Mouse (Mus musculus) lung, embryonic 15.5 days (tissue): ENCODE measurements at regions not wholly inside any gene's neighbourhood (a gene's known extent, or its start where the extent isn't known, plus 50 kb on each side); places are given as distances from the start of the nearest gene placed in this dataset.

Source experiments
- ATAC-seq: fragments of 200-750 bp; cut with Nextera tagmentation; 2 replicates; pipeline ENCODE4 v1.8.0; 2017; ENCODE audit warnings: moderate number of reproducible peaks, borderline replicate concordance; ENCODE audit not compliant: low FRiP score, low TSS enrichment; ENCODE audit errors: extremely low read depth
- H3K27ac ChIP-seq: fragments of 300-500 bp; sonication (generic); 2 replicates; pipeline ENCODE4 v1.5.1; 2015; ENCODE audit warnings: moderate library complexity, mild to moderate bottlenecking, inconsistent platforms
- H3K27me3 ChIP-seq: fragments of 300-500 bp; sonication (generic); 2 replicates; pipeline ENCODE4 v1.6.1; 2015; ENCODE audit warnings: inconsistent platforms
- H3K36me3 ChIP-seq: fragments of 300-500 bp; sonication (generic); 2 replicates; pipeline ENCODE4 v1.6.1; 2015; ENCODE audit warnings: inconsistent platforms
- H3K4me1 ChIP-seq: fragments of 300-500 bp; sonication (generic); 2 replicates; pipeline ENCODE4 v1.6.1; 2015; ENCODE audit warnings: inconsistent platforms
- H3K4me2 ChIP-seq: fragments of 300-500 bp; sonication (generic); 2 replicates; pipeline ENCODE4 v1.6.1; 2015; ENCODE audit warnings: inconsistent platforms, mild to moderate bottlenecking, moderate library complexity
- H3K4me3 ChIP-seq: fragments of 300-500 bp; sonication (generic); 2 replicates; pipeline ENCODE4 v1.5.1; 2015; ENCODE audit warnings: mild to moderate bottlenecking, inconsistent platforms
- H3K9ac ChIP-seq: fragments of 300-500 bp; sonication (generic); 2 replicates; pipeline ENCODE4 v1.6.1; 2015; ENCODE audit warnings: inconsistent platforms
- H3K9me3 ChIP-seq: fragments of 300-500 bp; sonication (generic); 2 replicates; pipeline ENCODE4 v1.6.1; 2016; ENCODE audit warnings: inconsistent platforms
- WGBS: fragments of 180-500 bp; shearing (Covaris S2); methylation state at CpG from one replicate; pipeline ENCODE4 v1.1.7; 2015; 5-methylcytosine and 5-hydroxymethylcytosine counted together

GRCm38 (mm10) chr8:35942515-35942914, 176.9 kb downstream of the Gm19410 start:
- H3K27ac ChIP-seq = no peak overlapping the region
- no peak overlapping the region for H3K9ac ChIP-seq
- H3K4me2 ChIP-seq = no peak overlapping the region
- no peaks in the 10 kb centered on the region for H3K27me3 ChIP-seq
- WGBS = 89% methylated on average over 6 of the region's 6 CpGs
- no peaks in the 10 kb centered on the region for H3K9me3 ChIP-seq
- H3K4me3 ChIP-seq = no peak overlapping the region
- H3K4me1 ChIP-seq = 0 out of 2 replicates have a peak, but pooled peaks cover 15% of the 10 kb centered on the region
- H3K36me3 ChIP-seq = no peaks in the 10 kb centered on the region
- no peak for ATAC-seq

- H3K4me1 ChIP-seq = peaks cover 25% of the 10 kb centered on the region; the same call in 1 of the 2 replicates
- no peak for ATAC-seq
- no peak overlapping the region for H3K4me2 ChIP-seq
- H3K27me3 ChIP-seq = no peaks in the 10 kb centered on the region
- H3K27ac ChIP-seq = no peak overlapping the region
- 47% methylated on average over 3 of the region's 3 CpGs for WGBS
- H3K9me3 ChIP-seq = no peaks in the 10 kb centered on the region
- no peak overlapping the region for H3K4me3 ChIP-seq
- H3K9ac ChIP-seq = no peak overlapping the region
- no peaks in the 10 kb centered on the region for H3K36me3 ChIP-seq
These were observed 178.1 kb downstream of the Gm19410 start for GRCm38 (mm10) chr8:35943686-35944085.

- Histone ChIP-seq H3K4me3 (no peak overlapping the region), H3K27ac (no peak overlapping the region), H3K4me2 (no peak overlapping the region), H3K36me3 (no peaks in the 10 kb centered on the region), H3K9ac (no peak overlapping the region), H3K9me3 (no peaks in the 10 kb centered on the region), H3K27me3 (no peaks in the 10 kb centered on the region), H3K4me1 (peaks cover 27% of the 10 kb centered on the region; the same call in 1 of the 2 replicates)
- no peak for ATAC-seq
- WGBS = 75% methylated on average over 4 of the region's 4 CpGs
These were observed 178.9 kb downstream of the Gm19410 start for GRCm38 (mm10) chr8:35944461-35944860.

GRCm38 (mm10) chr8:35946539-35946940, 180.9 kb downstream of the Gm19410 start:
- WGBS = 25% methylated on average over 1 of the region's 1 CpGs
- peak; percentile 41; the same call in 1 of the 2 replicates for ATAC-seq
- no peak overlapping the region for H3K9ac ChIP-seq
- H3K36me3 ChIP-seq = no peaks in the 10 kb centered on the region
- no peaks in the 10 kb centered on the region for H3K9me3 ChIP-seq
- H3K27me3 ChIP-seq = no peaks in the 10 kb centered on the region
- H3K4me1 ChIP-seq = peaks cover 27% of the 10 kb centered on the region; the same call in 1 of the 2 replicates
- H3K4me3 ChIP-seq = no peak overlapping the region
- no peak overlapping the region; the same call in 1 of the 2 replicates for H3K4me2 ChIP-seq
- H3K27ac ChIP-seq = no peak overlapping the region

- no peaks in the 10 kb centered on the region for H3K27me3 ChIP-seq
- peaks cover 27% of the 10 kb centered on the region; the same call in 1 of the 2 replicates for H3K4me1 ChIP-seq
- WGBS = 42% methylated on average over 2 of the region's 2 CpGs
- no peak overlapping the region for H3K27ac ChIP-seq
- no peak overlapping the region for H3K9ac ChIP-seq
- no peak overlapping the region for H3K4me3 ChIP-seq
- no peaks in the 10 kb centered on the region for H3K9me3 ChIP-seq
- H3K4me2 ChIP-seq = no peak overlapping the region
- ATAC-seq = no peak
- H3K36me3 ChIP-seq = no peaks in the 10 kb centered on the region
These were observed 182.6 kb downstream of the Gm19410 start for GRCm38 (mm10) chr8:35948146-35948545.

- Histone ChIP-seq H3K9ac (no peak overlapping the region), H3K27ac (no peak overlapping the region), H3K36me3 (no peaks in the 10 kb centered on the region), H3K4me1 (peaks cover 27% of the 10 kb centered on the region; the same call in 1 of the 2 replicates), H3K9me3 (no peaks in the 10 kb centered on the region), H3K4me3 (no peak overlapping the region), H3K27me3 (no peaks in the 10 kb centered on the region), H3K4me2 (no peak overlapping the region)
- no peak for ATAC-seq
- 12% methylated on average over 9 of the region's 9 CpGs for WGBS
These were observed 183.2 kb downstream of the Gm19410 start for GRCm38 (mm10) chr8:35948751-35949183.

GRCm38 (mm10) chr8:35955506-35955905, 189.9 kb downstream of the Gm19410 start:
- 84% methylated on average over 2 of the region's 2 CpGs for WGBS
- no peaks in the 10 kb centered on the region for H3K36me3 ChIP-seq
- ATAC-seq = no peak

GRCm38 (mm10) chr8:35956319-35956718, 190.7 kb downstream of the Gm19410 start:
- Histone ChIP-seq H3K4me2 (no peak overlapping the region), H3K9ac (no peak overlapping the region), H3K27me3 (no peaks in the 10 kb centered on the region), H3K27ac (no peak overlapping the region), H3K36me3 (no peaks in the 10 kb centered on the region), H3K9me3 (no peaks in the 10 kb centered on the region), H3K4me1 (peaks cover 16% of the 10 kb centered on the region), H3K4me3 (no peak overlapping the region)
- WGBS = 81% methylated on average over 2 of the region's 2 CpGs
- no peak for ATAC-seq

More at GRCm38 (mm10) chr8:35955506-35955905, 189.9 kb downstream of the Gm19410 start:
- Histone ChIP-seq H3K9me3 (no peaks in the 10 kb centered on the region), H3K4me2 (no peak overlapping the region), H3K4me3 (no peak overlapping the region), H3K9ac (no peak overlapping the region), H3K4me1 (peaks cover 10% of the 10 kb centered on the region), H3K27ac (no peak overlapping the region), H3K27me3 (no peaks in the 10 kb centered on the region)

- ATAC-seq = peak; percentile 33; the same call in 1 of the 2 replicates
- Histone ChIP-seq H3K27me3 (no peaks in the 10 kb centered on the region), H3K9me3 (no peaks in the 10 kb centered on the region), H3K9ac (no peak overlapping the region), H3K4me2 (no peak overlapping the region), H3K36me3 (no peaks in the 10 kb centered on the region), H3K4me1 (peaks cover 29% of the 10 kb centered on the region), H3K27ac (no peak overlapping the region), H3K4me3 (no peak overlapping the region)
- 43% methylated on average over 4 of the region's 4 CpGs for WGBS
These were observed 193.6 kb downstream of the Gm19410 start for GRCm38 (mm10) chr8:35959201-35959600.

- WGBS = 43% methylated on average over 9 of the region's 9 CpGs
- Histone ChIP-seq H3K9ac (no peak overlapping the region), H3K27me3 (no peaks in the 10 kb centered on the region), H3K9me3 (no peaks in the 10 kb centered on the region), H3K36me3 (no peaks in the 10 kb centered on the region), H3K4me2 (no peak overlapping the region), H3K4me1 (peaks cover 36% of the 10 kb centered on the region), H3K4me3 (no peak overlapping the region), H3K27ac (peak overlapping the region; percentile 48)
- ATAC-seq = peak; percentile 28; the same call in 1 of the 2 replicates
These were observed 195.5 kb downstream of the Gm19410 start for GRCm38 (mm10) chr8:35960867-35961614.

- Histone ChIP-seq H3K4me2 (no peak overlapping the region), H3K9ac (no peak overlapping the region), H3K27me3 (no peaks in the 10 kb centered on the region), H3K4me3 (no peak overlapping the region), H3K9me3 (no peaks in the 10 kb centered on the region), H3K27ac (peak overlapping the region; percentile 48), H3K4me1 (peaks cover 37% of the 10 kb centered on the region), H3K36me3 (no peaks in the 10 kb centered on the region)
- no peak for ATAC-seq
- 57% methylated on average over 20 of the region's 20 CpGs for WGBS
These were observed 196.1 kb downstream of the Gm19410 start for GRCm38 (mm10) chr8:35961615-35962220.

GRCm38 (mm10) chr8:35964932-35965331, 199.3 kb downstream of the Gm19410 start:
- no peak overlapping the region for H3K4me2 ChIP-seq
- no peak for ATAC-seq
- H3K9ac ChIP-seq = no peak overlapping the region
- H3K9me3 ChIP-seq = no peaks in the 10 kb centered on the region
- 41% methylated on average over 1 of the region's 1 CpGs for WGBS
- H3K4me1 ChIP-seq = peaks cover 49% of the 10 kb centered on the region
- H3K4me3 ChIP-seq = no peak overlapping the region
- no peak overlapping the region for H3K27ac ChIP-seq
- H3K27me3 ChIP-seq = no peaks in the 10 kb centered on the region
- H3K36me3 ChIP-seq = no peaks in the 10 kb centered on the region
